Mouse (Mus musculus): Measurements from ENCODE around the gene Camkmt.

- TF ChIP-seq CTCF (IDR thresholded peaks at IDR 0.05; ENCODE audit: borderline replicate concordance, insufficient read depth, low read length) = no peak
- no peak for TF ChIP-seq POLR2A (IDR thresholded peaks at IDR 0.05; ENCODE audit: low read depth, low read length)
Observed at GRCm38 (mm10) chr17:85180471-85181060, 90.2 kb downstream of the Camkmt start.

Measured in embryonic fibroblast, embryonic 13.5 days (primary cell).